Comparison of ENCODE assay signal across 7 mouse cellular contexts in the genomic region with DNA sequence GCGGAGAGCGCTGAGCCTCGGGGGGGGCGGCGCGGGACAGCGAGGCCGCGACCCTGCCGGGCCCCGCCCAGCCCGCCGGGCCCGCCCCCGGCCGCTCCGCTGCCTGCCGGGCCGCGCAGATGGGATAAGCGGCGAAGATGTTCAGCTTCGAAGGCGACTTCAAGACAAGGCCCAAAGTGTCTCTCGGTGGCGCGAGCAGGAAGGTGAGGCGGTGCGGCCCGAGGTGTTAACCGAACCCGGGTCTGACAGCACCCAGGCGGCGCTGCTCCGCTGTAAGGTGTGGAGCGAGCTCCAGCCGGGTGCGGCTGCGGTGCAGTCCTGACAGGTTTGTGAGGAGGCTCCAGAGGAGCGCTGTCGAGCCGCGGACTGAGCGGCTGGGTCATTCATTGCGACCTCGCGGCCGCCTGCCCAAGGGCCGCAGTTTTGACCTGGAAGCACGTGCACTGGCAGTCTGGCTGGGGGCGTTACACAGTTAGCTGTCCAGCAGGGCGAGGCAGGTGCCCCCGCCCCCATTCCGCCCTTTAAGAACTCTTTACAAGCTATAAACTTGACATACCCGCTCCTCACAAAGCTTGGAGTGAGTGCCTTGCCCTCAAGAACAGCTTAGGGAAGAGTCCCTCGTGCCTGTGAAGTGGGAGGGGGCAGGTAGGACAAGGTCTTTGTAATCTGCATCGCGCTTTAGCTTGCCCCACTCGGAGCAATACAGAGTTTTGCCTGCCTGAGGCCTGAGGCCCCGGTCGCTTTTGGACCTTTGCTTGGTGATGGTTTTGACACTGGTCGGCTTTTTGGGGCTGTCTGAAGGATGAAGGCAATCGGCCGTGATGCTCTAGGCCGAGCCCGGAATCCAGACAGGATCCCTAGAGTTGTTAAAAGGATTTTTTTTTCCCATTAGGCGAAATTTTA. TPM values are rescaled to one million over a fixed set of nuclear protein-coding genes. Genes with fewer than 3 reads are reported as not detected.
A peak's percentile ranks its signal among the peaks of the same experiment; 100 is the strongest.
DNase-seq lines count a peak whose midpoint lies in the region; ATAC-seq and TF ChIP-seq lines count a peak whose summit lies in the region.

No protein-coding gene starts in this region.

- peak overlapping the region; percentile 94 for H3K4me2 ChIP-seq in forebrain, embryonic 13.5 days
- H3K4me2 ChIP-seq in limb, embryonic 11.5 days (ENCODE audit: low read depth, severe bottlenecking) = peak overlapping the region; percentile 92
- H3K4me2 ChIP-seq in myocyte (ENCODE audit: low read depth) = peak overlapping the region; percentile 82

- H3K9ac ChIP-seq in forebrain, embryonic 13.5 days = peak overlapping the region; percentile 89
- peak overlapping the region; percentile 77 for H3K9ac ChIP-seq in limb, embryonic 11.5 days (ENCODE audit: low read length)

- H3K9me3 ChIP-seq in forebrain, embryonic 13.5 days (replicated peaks) = no peaks in the 10 kb centered on the region
- no peaks in the 10 kb centered on the region for H3K9me3 ChIP-seq in limb, embryonic 11.5 days (ENCODE audit: control insufficient read depth, low read length)

- peak overlapping the region; percentile 74 for H3K4me3 ChIP-seq in bone marrow macrophage, adult 2 months (ENCODE audit: insufficient read depth, low read length)
- peak overlapping the region; percentile 89 for H3K4me3 ChIP-seq in forebrain, embryonic 13.5 days
- peak overlapping the region; percentile 70 for H3K4me3 ChIP-seq in limb, embryonic 11.5 days (ENCODE audit: low read depth, low read length)
- peak overlapping the region; percentile 68 for H3K4me3 ChIP-seq in myocyte

- H3K27ac ChIP-seq in bone marrow macrophage, adult 2 months (ENCODE audit: insufficient read depth, low read depth, low read length) = peak overlapping the region; percentile 86
- H3K27ac ChIP-seq in forebrain, embryonic 13.5 days = peak overlapping the region; percentile 90
- peak overlapping the region; percentile 87 for H3K27ac ChIP-seq in limb, embryonic 11.5 days (replicated peaks; ENCODE audit: low read depth, low read length)

- peak; percentile 2 for DNase-seq in ovary, postnatal 10 days (ENCODE audit: low spot score)
- no peak for DNase-seq in ovary, postnatal 36 days (ENCODE audit: low spot score)
- no peak for DNase-seq in limb, embryonic 11.5 days (ENCODE audit: low spot score)
- DNase-seq in adrenal gland, postnatal 10 days = no peak

- TF ChIP-seq POLR2A in bone marrow macrophage, adult 2 months (IDR thresholded peaks at IDR 0.05; ENCODE audit: borderline replicate concordance, low read depth, low read length) = no peak
- TF ChIP-seq POLR2A in myocyte (IDR thresholded peaks at IDR 0.05; ENCODE audit: insufficient read length, low read depth) = peak; percentile 17

- H3K27me3 ChIP-seq in forebrain, embryonic 13.5 days = no peaks in the 10 kb centered on the region
- no peaks in the 10 kb centered on the region for H3K27me3 ChIP-seq in limb, embryonic 11.5 days (ENCODE audit: control insufficient read depth, insufficient read depth, low read length)
- H3K27me3 ChIP-seq in myocyte (ENCODE audit: control insufficient read depth, insufficient read depth, insufficient read length) = peaks cover 8% of the 10 kb centered on the region

- H3ac ChIP-seq in myocyte (ENCODE audit: control insufficient read depth, insufficient read length) = peak overlapping the region; percentile 50

- 2% methylated on average over 52 of the region's 67 CpGs for WGBS in forebrain, embryonic 13.5 days
- WGBS in limb, embryonic 11.5 days = 3% methylated on average over 56 of the region's 67 CpGs

- peak; percentile 48 for ATAC-seq in forebrain, embryonic 13.5 days
- peak; percentile 75 for ATAC-seq in limb, embryonic 11.5 days (ENCODE audit: insufficient number of reproducible peaks, low FRiP score, low TSS enrichment, low read depth)

- peaks cover 50% of the 10 kb centered on the region for H3K79me2 ChIP-seq in myocyte (ENCODE audit: control insufficient read depth, insufficient read depth)

- H3K36me3 ChIP-seq in forebrain, embryonic 13.5 days (ENCODE audit: poor library complexity, severe bottlenecking) = no peaks in the 10 kb centered on the region; the same call in 1 of the 2 replicates
- H3K36me3 ChIP-seq in limb, embryonic 11.5 days (ENCODE audit: control insufficient read depth, insufficient read depth, low read length) = peaks cover 2% of the 10 kb centered on the region; the same call in 1 of the 2 replicates
- no peaks in the 10 kb centered on the region for H3K36me3 ChIP-seq in myocyte (ENCODE audit: control insufficient read depth, insufficient read depth)

- no peak for TF ChIP-seq CTCF in bone marrow macrophage, adult 2 months (IDR thresholded peaks at IDR 0.05; ENCODE audit: low read depth, low read length)

- peaks cover 5% of the 10 kb centered on the region for H3K4me1 ChIP-seq in bone marrow macrophage, adult 2 months (ENCODE audit: control insufficient read depth, insufficient read depth, low read length)
- H3K4me1 ChIP-seq in forebrain, embryonic 13.5 days = peaks cover 22% of the 10 kb centered on the region
- H3K4me1 ChIP-seq in limb, embryonic 11.5 days (ENCODE audit: control insufficient read depth, insufficient read depth, low read length) = peaks cover 7% of the 10 kb centered on the region; the same call in 1 of the 2 replicates

TF ChIP-seq in myocyte, 11 proteins besides CTCF, POLR2A, EP300 and RAD21:
- TF ChIP-seq POLR2AphosphoS2 (IDR thresholded peaks at IDR 0.05; ENCODE audit: insufficient read length, low read depth) (no peak), CEBPB (IDR thresholded peaks at IDR 0.05; ENCODE audit: insufficient read depth, poor library complexity, severe bottlenecking) (no peak), SRF (IDR thresholded peaks at IDR 0.05; ENCODE audit: control insufficient read depth, insufficient read length, low read depth) (no peak), MYOG (IDR thresholded peaks at IDR 0.05; ENCODE audit: control insufficient read depth in 1 of 3, insufficient read depth in 1 of 3, insufficient read length in 2 of 3, low read depth in 2 of 3) (peak in 1 of 3 experiments; percentile 13)
TF ChIP-seq in myocyte: peak in this region for 1.

RNA-seq across cellular contexts. Expression of a gene that starts 0.6 kb away (rescaled TPM):
- 11.5 and 15.9 TPM in 2 replicates for polyA plus RNA-seq in bone marrow macrophage, adult 2 months (2012; ENCODE audit: insufficient read depth, insufficient read length, missing spikeins)
- polyA plus RNA-seq in forebrain, embryonic 13.5 days (2015; fragmentation: Nextera tagmentation; extraction: Ambion mirVana) = 18.5 and 18.7 TPM in 2 replicates
- polyA plus RNA-seq in limb, embryonic 11.5 days (2014; fragmentation: Nextera tagmentation; extraction: Ambion mirVana) = 31.9 and 34.5 TPM in 2 replicates
- 28.9 TPM for polyA plus RNA-seq in myocyte (2012; fragmentation: generic; extraction: Trizol)
- 10 to 100 TPM; 43.1 to 48.6 TPM for total RNA-seq in adrenal gland, postnatal 10 days (2021)
